Mouse (Mus musculus): ENCODE data around the gene Ppdpf. TPM values are rescaled to one million over a fixed set of nuclear protein-coding genes. Genes with fewer than 3 reads are reported as not detected.

Ppdpf gene
- polyA plus RNA-seq, 1 experiment from 2014 or later: 115 TPM

DNA sequence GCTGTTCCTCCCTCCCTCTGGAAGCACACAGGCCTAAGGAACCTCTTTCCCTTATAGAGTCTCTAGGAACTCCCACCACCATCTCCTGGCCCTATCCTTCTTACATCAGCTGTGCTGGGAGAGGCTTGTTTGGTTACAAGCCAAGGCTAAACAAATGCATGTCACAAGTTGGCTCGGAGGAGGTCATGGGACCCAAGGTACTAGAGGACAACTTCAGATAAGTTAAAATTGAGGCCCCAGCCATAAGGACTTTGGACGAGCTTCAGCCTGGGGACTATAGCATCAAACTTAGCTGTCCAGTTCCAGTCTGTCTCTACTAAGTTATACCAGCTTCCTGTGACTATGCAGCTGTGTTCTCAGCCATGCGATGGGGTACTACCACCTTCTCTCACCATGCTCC is 40.1 kb downstream of the Ppdpf start:
- Histone ChIP-seq H3K27me3 (replicated peaks) (0 out of 2 replicates have a peak, but pooled peaks cover 2% of the 10 kb centered on the region), H3K9me3 (replicated peaks) (no peaks in the 10 kb centered on the region), H3K4me2 (no peak overlapping the region), H3K36me3 (peaks cover 36% of the 10 kb centered on the region), H3K27ac (no peak overlapping the region), H3K9ac (no peak overlapping the region), H3K4me3 (no peak overlapping the region), H3K4me1 (no peaks in the 10 kb centered on the region)
- no peak for ATAC-seq
- WGBS (ENCODE audit: insufficient replicate concordance): 72% methylated on average over 3 of the region's 3 CpGs

DNA sequence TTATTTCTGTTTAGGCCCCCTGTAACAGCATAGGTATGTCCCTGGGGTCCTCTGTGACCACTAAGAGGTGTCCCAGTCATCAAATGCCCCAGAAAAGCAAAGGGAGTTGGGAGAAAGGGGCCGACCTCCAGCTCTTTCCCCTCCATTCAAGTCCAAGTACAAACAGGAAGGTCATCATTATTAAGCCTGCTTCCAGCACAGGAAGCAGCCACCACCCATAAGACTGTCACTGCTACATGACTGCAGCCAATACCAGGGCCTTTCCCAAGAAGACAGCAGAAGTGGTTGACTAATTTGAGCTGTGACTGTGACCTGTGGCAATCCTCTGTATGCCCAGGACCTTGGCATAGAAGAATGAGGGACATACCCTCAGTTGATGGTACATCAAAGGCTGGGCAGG is 41.3 kb downstream of the Ppdpf start:
- no peak overlapping the region for H3K4me2 ChIP-seq
- H3K27me3 ChIP-seq (replicated peaks): no peaks in the 10 kb centered on the region
- H3K9me3 ChIP-seq (replicated peaks): no peaks in the 10 kb centered on the region
- no peak overlapping the region for H3K4me3 ChIP-seq
- H3K9ac ChIP-seq: no peak overlapping the region
- no peaks in the 10 kb centered on the region for H3K4me1 ChIP-seq
- peaks cover 48% of the 10 kb centered on the region for H3K36me3 ChIP-seq
- no peak for ATAC-seq
- WGBS (ENCODE audit: insufficient replicate concordance): 55% methylated on average over 1 of the region's 1 CpGs
- H3K27ac ChIP-seq: no peak overlapping the region

DNA sequence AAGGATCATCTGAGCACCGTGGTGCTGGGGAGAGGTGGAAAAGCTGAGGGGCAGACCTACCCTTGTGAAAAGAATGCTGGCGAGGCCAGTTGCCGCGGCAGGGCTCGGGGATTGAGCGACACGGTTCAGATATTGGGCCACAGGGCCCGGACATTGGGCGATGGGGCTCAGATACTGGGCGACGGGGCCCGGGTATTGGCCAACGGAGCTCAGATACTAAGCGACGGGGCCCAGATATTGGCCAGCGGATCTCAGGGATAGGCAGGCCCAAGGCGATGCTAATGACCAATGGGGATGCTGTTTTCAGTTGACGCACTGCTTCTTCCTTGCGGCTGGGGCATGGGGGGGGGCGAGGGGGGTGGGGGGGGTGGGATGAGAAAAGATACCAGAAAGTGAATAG is 44.1 kb downstream of the Ppdpf start:
- Histone ChIP-seq H3K9ac (no peak overlapping the region), H3K4me2 (no peak overlapping the region), H3K27me3 (replicated peaks) (no peaks in the 10 kb centered on the region), H3K4me3 (no peak overlapping the region), H3K9me3 (replicated peaks) (no peaks in the 10 kb centered on the region), H3K36me3 (peaks cover 60% of the 10 kb centered on the region), H3K4me1 (no peaks in the 10 kb centered on the region), H3K27ac (no peak overlapping the region)
- 72% methylated on average over 19 of the region's 20 CpGs for WGBS (ENCODE audit: insufficient replicate concordance)
- no peak for ATAC-seq

DNA sequence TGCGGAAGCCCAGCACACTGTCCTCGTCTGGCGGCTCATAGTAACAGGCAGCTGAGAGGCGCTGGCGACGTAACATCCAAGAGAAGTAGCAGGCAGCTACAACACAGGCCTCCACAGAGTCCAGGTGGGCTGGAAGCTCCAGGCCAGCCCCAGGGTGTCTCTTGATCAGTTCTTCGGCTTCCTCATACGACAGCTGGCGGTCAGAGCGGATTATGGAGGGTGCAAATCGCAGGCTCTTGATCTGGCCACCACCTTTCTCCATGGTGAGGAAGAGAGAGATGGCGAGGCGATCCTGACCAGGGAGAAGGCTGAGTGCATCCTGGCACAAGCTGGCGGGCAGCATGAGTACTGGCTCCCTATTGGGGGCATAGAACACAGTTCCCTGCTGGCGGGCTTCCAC is 46.4 kb downstream of the Ppdpf start:
- Histone ChIP-seq H3K9me3 (replicated peaks) (no peaks in the 10 kb centered on the region), H3K27ac (no peak overlapping the region), H3K4me2 (no peak overlapping the region), H3K9ac (no peak overlapping the region), H3K4me3 (no peak overlapping the region), H3K36me3 (peaks cover 80% of the 10 kb centered on the region), H3K4me1 (no peaks in the 10 kb centered on the region), H3K27me3 (replicated peaks) (no peaks in the 10 kb centered on the region)
- WGBS (ENCODE audit: insufficient replicate concordance): 84% methylated on average over 15 of the region's 15 CpGs
- ATAC-seq: no peak

DNA sequence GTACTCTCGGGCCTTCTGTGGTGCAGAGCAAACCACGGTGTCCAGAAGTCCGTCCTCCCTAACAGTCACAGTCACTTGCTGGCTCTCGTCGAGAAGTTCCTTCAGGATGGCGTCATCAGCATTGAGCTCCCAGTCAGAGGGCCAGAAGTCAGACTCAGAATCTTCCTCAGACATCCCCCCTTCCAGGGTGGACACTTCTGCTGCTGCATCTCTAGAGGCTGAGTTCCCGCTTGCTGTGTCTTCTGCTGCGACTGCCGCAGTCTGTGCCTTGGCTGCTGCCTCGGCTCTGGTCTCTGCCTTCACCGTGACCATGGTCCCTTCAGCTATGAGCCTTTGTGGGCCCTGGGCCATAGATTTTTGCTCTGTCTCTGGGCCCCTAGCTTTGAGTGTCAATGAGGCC is 47.6 kb downstream of the Ppdpf start:
- no peak for ATAC-seq
- Histone ChIP-seq H3K9me3 (replicated peaks) (no peaks in the 10 kb centered on the region), H3K4me1 (0 out of 2 replicates have a peak, but pooled peaks cover 5% of the 10 kb centered on the region), H3K9ac (no peak overlapping the region), H3K36me3 (peaks cover 74% of the 10 kb centered on the region), H3K27ac (no peak overlapping the region), H3K27me3 (replicated peaks) (no peaks in the 10 kb centered on the region), H3K4me2 (no peak overlapping the region), H3K4me3 (no peak overlapping the region)
- 77% methylated on average over 11 of the region's 11 CpGs for WGBS (ENCODE audit: insufficient replicate concordance)

DNA sequence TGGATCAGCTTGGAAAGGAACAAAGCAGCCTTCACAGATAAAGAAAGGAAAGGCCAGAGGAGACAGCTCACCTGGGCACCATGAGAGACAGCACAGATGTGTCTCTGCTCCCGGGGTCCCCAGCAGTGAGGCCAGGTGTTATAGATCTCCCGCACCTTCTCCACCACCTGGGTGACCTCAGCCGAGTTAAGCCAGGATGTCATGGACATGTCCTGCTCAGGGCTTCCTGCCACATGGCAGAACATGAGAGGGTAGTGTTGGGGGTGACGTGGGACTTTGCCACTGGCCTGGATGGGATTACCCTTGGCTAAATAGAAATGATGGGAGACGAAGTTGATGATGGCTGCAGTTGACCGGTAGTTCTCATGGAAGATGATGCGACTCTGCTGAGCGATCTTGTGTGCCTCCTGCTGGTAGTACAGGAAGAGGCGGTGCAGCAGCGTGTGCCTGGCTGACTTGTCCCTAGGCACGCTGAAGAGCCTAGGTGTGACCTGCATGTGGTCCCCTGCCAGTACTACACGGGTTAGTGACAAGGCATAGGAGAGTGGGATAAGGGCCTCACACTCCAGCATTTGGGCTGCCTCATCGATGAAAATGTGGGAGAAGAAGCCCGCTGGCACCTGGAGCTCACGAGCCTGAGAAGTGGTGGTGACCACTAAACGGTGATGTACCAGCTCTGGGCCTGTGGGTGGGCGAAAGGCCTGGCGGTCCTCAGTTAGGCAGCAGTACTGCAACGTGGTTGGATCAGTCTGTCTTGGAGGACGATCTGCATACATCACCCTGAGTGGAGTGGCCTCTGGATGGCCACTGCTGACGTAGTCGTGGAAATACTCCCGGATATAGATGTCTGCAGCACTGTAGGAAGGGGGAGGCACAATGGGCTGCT is 48.9 kb downstream of the Ppdpf start:
- no peak for ATAC-seq
- Histone ChIP-seq H3K4me2 (no peak overlapping the region), H3K4me3 (no peak overlapping the region), H3K4me1 (peaks cover 13% of the 10 kb centered on the region), H3K36me3 (peaks cover 70% of the 10 kb centered on the region), H3K9me3 (replicated peaks) (no peaks in the 10 kb centered on the region), H3K27ac (no peak overlapping the region), H3K9ac (no peak overlapping the region), H3K27me3 (replicated peaks) (no peaks in the 10 kb centered on the region)
- 77% methylated on average over 23 of the region's 23 CpGs for WGBS (ENCODE audit: insufficient replicate concordance)

DNA sequence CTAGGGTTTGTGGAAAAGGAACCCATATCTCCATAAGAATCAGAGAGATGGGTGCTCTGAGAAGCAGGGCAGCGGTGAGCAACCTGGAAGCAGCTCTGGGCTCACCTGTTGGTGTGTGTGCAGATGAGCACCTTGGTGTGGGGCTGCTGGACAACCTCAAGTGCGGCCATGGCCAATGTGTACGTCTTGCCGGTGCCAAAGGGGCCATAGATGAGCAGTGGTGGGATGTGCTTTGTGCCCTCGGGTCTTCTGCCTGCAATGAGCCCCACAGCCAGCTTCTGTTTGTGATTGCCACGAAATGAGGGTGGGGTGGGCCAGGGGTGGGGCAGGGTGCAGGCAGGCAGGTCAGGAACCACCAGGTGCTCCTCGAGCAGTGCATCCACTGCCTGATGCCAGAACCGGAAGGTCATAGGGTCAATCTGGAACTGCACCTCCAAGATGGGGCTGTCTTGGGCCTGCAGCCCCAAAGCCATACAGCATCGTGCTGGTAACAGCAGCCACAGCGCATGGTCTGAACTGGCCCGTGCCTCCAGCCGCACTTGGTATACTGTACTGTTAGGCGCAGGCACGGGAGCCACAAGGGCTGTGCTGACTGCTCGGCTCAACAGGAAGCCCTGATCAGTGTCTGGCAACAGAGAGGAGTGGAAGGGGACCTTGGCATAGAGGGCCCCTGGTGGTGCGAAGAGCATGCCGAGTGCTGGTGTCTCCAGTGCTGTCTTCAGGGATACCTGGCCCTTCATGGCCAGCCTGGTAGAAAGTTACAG is 50.4 kb downstream of the Ppdpf start:
- Histone ChIP-seq H3K27ac (no peak overlapping the region), H3K9ac (no peak overlapping the region), H3K36me3 (peaks cover 56% of the 10 kb centered on the region), H3K4me1 (peaks cover 28% of the 10 kb centered on the region), H3K4me2 (no peak overlapping the region), H3K4me3 (no peak overlapping the region), H3K27me3 (replicated peaks) (0 out of 2 replicates have a peak, but pooled peaks cover 2% of the 10 kb centered on the region), H3K9me3 (replicated peaks) (no peaks in the 10 kb centered on the region)
- WGBS (ENCODE audit: insufficient replicate concordance): 80% methylated on average over 17 of the region's 17 CpGs
- no peak for ATAC-seq

DNA sequence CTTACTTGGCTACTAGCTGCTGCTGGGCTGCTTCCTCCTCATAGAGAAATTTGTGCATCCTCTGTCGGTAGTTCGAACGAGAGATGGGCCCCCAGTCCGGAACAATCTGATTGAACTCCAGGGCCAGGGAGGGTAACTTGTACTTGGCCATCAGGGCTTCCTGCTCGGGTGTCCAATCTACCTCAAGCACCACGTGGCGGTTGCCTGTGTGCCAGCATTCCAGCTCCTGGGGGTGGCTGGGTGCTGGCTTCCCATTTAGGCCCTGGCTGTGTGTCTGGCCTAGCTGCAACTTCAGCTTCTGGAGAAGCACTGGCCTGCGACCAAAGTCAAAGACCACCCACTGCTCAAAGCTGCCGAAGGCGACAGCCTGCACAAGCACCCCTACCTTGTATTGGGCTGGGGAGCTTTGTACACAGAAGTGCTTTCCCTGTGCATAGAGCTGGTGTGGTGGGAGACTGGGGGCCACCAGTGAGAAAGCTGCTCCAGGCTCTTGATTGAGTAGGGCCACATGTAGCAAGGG is 51.1 kb downstream of the Ppdpf start:
- Histone ChIP-seq H3K4me1 (peaks cover 30% of the 10 kb centered on the region), H3K4me2 (no peak overlapping the region), H3K27ac (no peak overlapping the region), H3K9me3 (replicated peaks) (no peaks in the 10 kb centered on the region), H3K9ac (no peak overlapping the region), H3K4me3 (no peak overlapping the region), H3K36me3 (peaks cover 49% of the 10 kb centered on the region), H3K27me3 (replicated peaks) (0 out of 2 replicates have a peak, but pooled peaks cover 5% of the 10 kb centered on the region)
- no peak for ATAC-seq
- WGBS (ENCODE audit: insufficient replicate concordance): 73% methylated on average over 10 of the region's 10 CpGs

Other genes with a start within 250 kb of the Ppdpf start
- 2.4 and 3.4 TPM in 2 replicates for gene Nkain4, start 232.5 kb upstream of the Ppdpf start, polyA plus RNA-seq (2016; fragmentation: Nextera tagmentation; extraction: Ambion mirVana)
- gene Arfgap1, start 220.0 kb upstream of the Ppdpf start, polyA plus RNA-seq (2016; fragmentation: Nextera tagmentation; extraction: Ambion mirVana): 47.4 and 47.6 TPM in 2 replicates
- gene Col20a1, start 200.7 kb upstream of the Ppdpf start, polyA plus RNA-seq (2016; fragmentation: Nextera tagmentation; extraction: Ambion mirVana): 0.15 and 0.23 TPM in 2 replicates
- 0.29 and 0.54 TPM in 2 replicates for gene Chrna4, start 143.7 kb upstream of the Ppdpf start, polyA plus RNA-seq (2016; fragmentation: Nextera tagmentation; extraction: Ambion mirVana)
- 0.08 and 0.26 TPM in 2 replicates for gene Kcnq2, start 51.9 kb upstream of the Ppdpf start, polyA plus RNA-seq (2016; fragmentation: Nextera tagmentation; extraction: Ambion mirVana)
- not detected in 2 replicates for gene Eef1a2, start 30.2 kb upstream of the Ppdpf start, polyA plus RNA-seq (2016; fragmentation: Nextera tagmentation; extraction: Ambion mirVana)
- gene Ptk6, start 15.5 kb downstream of the Ppdpf start, polyA plus RNA-seq (2016; fragmentation: Nextera tagmentation; extraction: Ambion mirVana): 0.04 TPM in 1 of 2 replicates, not detected in the other
- 0.07 and 0.29 TPM in 2 replicates for gene Srms, start 25.9 kb downstream of the Ppdpf start, polyA plus RNA-seq (2016; fragmentation: Nextera tagmentation; extraction: Ambion mirVana)
- 0.11 and 0.26 TPM in 2 replicates for gene Fndc11, start 32.8 kb downstream of the Ppdpf start, polyA plus RNA-seq (2016; fragmentation: Nextera tagmentation; extraction: Ambion mirVana)
- 1.7 and 1.8 TPM in 2 replicates for gene Helz2, start 54.8 kb downstream of the Ppdpf start, polyA plus RNA-seq (2016; fragmentation: Nextera tagmentation; extraction: Ambion mirVana)
- 13.0 and 14.4 TPM in 2 replicates for gene Gmeb2, start 100.8 kb downstream of the Ppdpf start, polyA plus RNA-seq (2016; fragmentation: Nextera tagmentation; extraction: Ambion mirVana)
- 0.18 TPM in 1 of 2 replicates, not detected in the other for gene Stmn3, start 127.3 kb downstream of the Ppdpf start, polyA plus RNA-seq (2016; fragmentation: Nextera tagmentation; extraction: Ambion mirVana)
- gene Rtel1, start 132.5 kb downstream of the Ppdpf start, polyA plus RNA-seq (2016; fragmentation: Nextera tagmentation; extraction: Ambion mirVana): 39.8 and 40.4 TPM in 2 replicates
- 22.6 and 23.9 TPM in 2 replicates for gene Zgpat, start 177.7 kb downstream of the Ppdpf start, polyA plus RNA-seq (2016; fragmentation: Nextera tagmentation; extraction: Ambion mirVana)
- 34.4 and 36.7 TPM in 2 replicates for gene Arfrp1, start 178.2 kb downstream of the Ppdpf start, polyA plus RNA-seq (2016; fragmentation: Nextera tagmentation; extraction: Ambion mirVana)
- gene Lime1, start 192.8 kb downstream of the Ppdpf start, polyA plus RNA-seq (2016; fragmentation: Nextera tagmentation; extraction: Ambion mirVana): 10.3 and 12.1 TPM in 2 replicates

Measured in liver, embryonic 12.5 days (tissue).